Mouse (Mus musculus) erythroblast, embryonic 14.5 days (primary cell): ENCODE measurements around the gene Gtf3c1. TPM values are rescaled to one million over a fixed set of nuclear protein-coding genes. Genes with fewer than 3 reads are reported as not detected.

Experiments
- H3K27me3 ChIP-seq: 2 replicates; pipeline ENCODE4 v1.6.1; 2012; ENCODE audit warnings: inconsistent platforms; ENCODE audit not compliant: control insufficient read depth
- H3K36me3 ChIP-seq: 2 replicates; pipeline ENCODE4 v1.6.1; 2012; ENCODE audit warnings: mild to moderate bottlenecking, inconsistent platforms; ENCODE audit not compliant: control insufficient read depth
- H3K4me1 ChIP-seq: 2 replicates; pipeline ENCODE4 v1.6.1; 2012; ENCODE audit warnings: inconsistent platforms; ENCODE audit not compliant: control insufficient read depth
- H3K4me3 ChIP-seq: replicated peaks from 2 replicates; pipeline ENCODE3; 2012; ENCODE audit warnings: moderate library complexity, mild to moderate bottlenecking, inconsistent platforms
- H3K9me3 ChIP-seq: 2 replicates; pipeline ENCODE4 v1.6.1; 2012; ENCODE audit warnings: low read length, inconsistent platforms, mixed read lengths; ENCODE audit not compliant: control insufficient read depth
- GATA1 ChIP-seq: IDR thresholded peaks from 2 replicates; pipeline ENCODE4 v1.6.1; 2012; ENCODE audit warnings: low read length, inconsistent platforms, mixed read lengths
- TAL1 ChIP-seq: IDR thresholded peaks from 3 replicates; pipeline ENCODE4 v1.6.1; 2012; ENCODE audit warnings: low read length, inconsistent platforms, mixed read lengths
- polyA plus RNA-seq: library from polyadenylated mRNA; stranded (reverse); fragments of >175 nt; gene quantifications from 2 replicates; pipeline ENCODE4 v1.2.3, GENCODE M21; 2012

Gene Gtf3c1
- polyA plus RNA-seq, 1 experiment = 2.8 TPM

- TF ChIP-seq GATA1 (no peak), TAL1 (no peak)
- Histone ChIP-seq H3K36me3 (no peaks in the 10 kb centered on the region), H3K9me3 (no peaks in the 10 kb centered on the region), H3K27me3 (no peaks in the 10 kb centered on the region), H3K4me3 (no peak overlapping the region), H3K4me1 (no peaks in the 10 kb centered on the region)
Observed at GRCm38 (mm10) chr7:125613579-125613978, 94.0 kb downstream of the Gtf3c1 start.

GRCm38 (mm10) chr7:125608183-125608688 lies 99.3 kb downstream of the Gtf3c1 start:
- Histone ChIP-seq H3K4me3 (no peak overlapping the region), H3K36me3 (no peaks in the 10 kb centered on the region), H3K9me3 (no peaks in the 10 kb centered on the region)

GRCm38 (mm10) chr7:125607384-125608182 lies 100.0 kb downstream of the Gtf3c1 start:
- peaks cover 4% of the 10 kb centered on the region for H3K27me3 ChIP-seq
- H3K4me1 ChIP-seq = peaks cover 3% of the 10 kb centered on the region; the same call in 1 of the 2 replicates
- H3K9me3 ChIP-seq = no peaks in the 10 kb centered on the region
- H3K4me3 ChIP-seq = no peak overlapping the region
- H3K36me3 ChIP-seq = no peaks in the 10 kb centered on the region
- no peak for TF ChIP-seq GATA1

More at GRCm38 (mm10) chr7:125608183-125608688, 99.3 kb downstream of the Gtf3c1 start:
- no peak for TF ChIP-seq TAL1
- TF ChIP-seq GATA1 = no peak
- peaks cover 2% of the 10 kb centered on the region; the same call in 1 of the 2 replicates for H3K4me1 ChIP-seq
- H3K27me3 ChIP-seq = peaks cover 2% of the 10 kb centered on the region

GRCm38 (mm10) chr7:125606265-125607164 lies 101.1 kb downstream of the Gtf3c1 start:
- Histone ChIP-seq H3K4me1 (peaks cover 3% of the 10 kb centered on the region; the same call in 1 of the 2 replicates), H3K4me3 (no peak overlapping the region), H3K9me3 (no peaks in the 10 kb centered on the region), H3K36me3 (no peaks in the 10 kb centered on the region), H3K27me3 (peaks cover 4% of the 10 kb centered on the region)
- TF ChIP-seq TAL1 (no peak), GATA1 (no peak)

- H3K9me3 ChIP-seq = no peaks in the 10 kb centered on the region
- no peaks in the 10 kb centered on the region for H3K36me3 ChIP-seq
- peaks cover 3% of the 10 kb centered on the region; the same call in 1 of the 2 replicates for H3K4me1 ChIP-seq
- H3K27me3 ChIP-seq = peaks cover 4% of the 10 kb centered on the region
- no peak overlapping the region for H3K4me3 ChIP-seq
- TF ChIP-seq TAL1 (no peak), GATA1 (no peak)
Observed at GRCm38 (mm10) chr7:125605725-125606139, 101.8 kb downstream of the Gtf3c1 start.

GRCm38 (mm10) chr7:125604362-125605319 lies 102.9 kb downstream of the Gtf3c1 start:
- Histone ChIP-seq H3K36me3 (no peaks in the 10 kb centered on the region), H3K4me3 (no peak overlapping the region), H3K4me1 (peaks cover 3% of the 10 kb centered on the region; the same call in 1 of the 2 replicates), H3K9me3 (no peaks in the 10 kb centered on the region), H3K27me3 (peaks cover 4% of the 10 kb centered on the region)
- TF ChIP-seq TAL1 (no peak), GATA1 (no peak)

GRCm38 (mm10) chr7:125603185-125603631 lies 104.4 kb downstream of the Gtf3c1 start, which contains the start of gene Il21r:
Il21r (plus strand) TSS chr7:125603429.
- H3K27me3 ChIP-seq = peaks cover 4% of the 10 kb centered on the region
- H3K4me3 ChIP-seq = no peak within 1 kb of the TSS
- peaks cover 3% of the 10 kb centered on the region; the same call in 1 of the 2 replicates for H3K4me1 ChIP-seq

More at GRCm38 (mm10) chr7:125603185-125603631, 104.4 kb downstream of the Gtf3c1 start, which contains the start of gene Il21r:
- TF ChIP-seq GATA1 = no peak
- no peak for TF ChIP-seq TAL1
- no peaks in the 10 kb centered on the region for H3K9me3 ChIP-seq
- no peaks in the 10 kb centered on the region for H3K36me3 ChIP-seq
